Mouse (Mus musculus) MEL (cell line): ENCODE measurements at regions not wholly inside any gene's neighbourhood (a gene's known extent, or its start where the extent isn't known, plus 50 kb on each side); places are given as distances from the start of the nearest gene placed in this dataset.

Source experiments
- DNase-seq: peaks from one replicate; pipeline ENCODE4 v3.0.0; 2011; ENCODE audit warnings: low read depth, low spot score
- H3K27ac ChIP-seq: 2 replicates; pipeline ENCODE4 v1.5.1; 2012; ENCODE audit warnings: low read depth, mild to moderate bottlenecking, control low read depth, low read length, moderate library complexity; ENCODE audit not compliant: control insufficient read depth
- H3K27me3 ChIP-seq, 2 experiments: fragments of 150-350 bp in 1 of 2; sonication (generic) in 1 of 2; 2 replicates each; pipeline ENCODE4 v1.6.1; 2012; ENCODE audit warnings: low read length in 2 of 2, mild to moderate bottlenecking in 2 of 2, improper control_type of control experiment in 1 of 2, moderate library complexity in 1 of 2; ENCODE audit not compliant: insufficient read depth in 2 of 2, control insufficient read depth in 1 of 2
- H3K36me3 ChIP-seq, 2 experiments: 2 replicates each; pipeline ENCODE4 v1.6.1; 2012 to 2014; ENCODE audit warnings: low read length in 2 of 2, improper control_type of control experiment in 1 of 2, inconsistent platforms in 1 of 2, mild to moderate bottlenecking in 1 of 2; ENCODE audit not compliant: insufficient read depth in 2 of 2, control insufficient read depth in 1 of 2
- H3K4me1 ChIP-seq, 2 experiments: fragments of 150-350 bp in 1 of 2; sonication (generic) in 1 of 2; 2 replicates each; pipeline ENCODE4 v1.6.1; 2012; ENCODE audit warnings: low read length in 2 of 2, improper control_type of control experiment in 1 of 2, mild to moderate bottlenecking in 1 of 2; ENCODE audit not compliant: insufficient read depth in 2 of 2, control insufficient read depth in 1 of 2
- H3K4me3 ChIP-seq, 2 experiments: fragments of 150-350 bp in 1 of 2; sonication (generic) in 1 of 2; 2 replicates each; pipeline ENCODE4 v1.5.1; 2012; ENCODE audit warnings: low read depth in 2 of 2, low read length in 2 of 2, mild to moderate bottlenecking in 2 of 2, moderate library complexity in 2 of 2, control low read depth in 1 of 2, improper control_type of control experiment in 1 of 2; ENCODE audit not compliant: control insufficient read depth in 1 of 2, insufficient read depth in 1 of 2
- H3K79me2 ChIP-seq: 2 replicates; pipeline ENCODE4 v1.6.1; 2012; ENCODE audit warnings: mild to moderate bottlenecking, low read length, moderate library complexity; ENCODE audit not compliant: control insufficient read depth, poor library complexity, insufficient read depth
- H3K9ac ChIP-seq: 2 replicates; pipeline ENCODE4 v1.6.1; 2012; ENCODE audit warnings: low read depth, mild to moderate bottlenecking, control low read depth, low read length, moderate library complexity; ENCODE audit not compliant: control insufficient read depth, poor library complexity, severe bottlenecking
- H3K9me3 ChIP-seq: fragments of 150-350 bp; sonication (generic); replicated peaks from 2 replicates; pipeline ENCODE4 v1.6.1; 2012; ENCODE audit warnings: mild to moderate bottlenecking, low read length, improper control_type of control experiment, moderate library complexity; ENCODE audit not compliant: insufficient read depth
- E2F4 ChIP-seq: IDR thresholded peaks from 2 replicates; pipeline ENCODE4 v1.6.1; 2011; ENCODE audit warnings: low read depth, low read length, improper control_type of control experiment, borderline replicate concordance
- ETS1 ChIP-seq: IDR thresholded peaks from 2 replicates; pipeline ENCODE4 v1.6.1; 2012; ENCODE audit warnings: low read depth, mild to moderate bottlenecking, inconsistent platforms, low read length, improper control_type of control experiment, moderate library complexity
- HCFC1 ChIP-seq: IDR thresholded peaks from 2 replicates; pipeline ENCODE4 v1.6.1; 2012; ENCODE audit warnings: low read depth, mild to moderate bottlenecking, inconsistent platforms, low read length, improper control_type of control experiment, moderate library complexity
- MAFK ChIP-seq: IDR thresholded peaks from 2 replicates; pipeline ENCODE4 v1.6.1; 2011; ENCODE audit warnings: low read depth, mild to moderate bottlenecking, low read length, improper control_type of control experiment, borderline replicate concordance
- MAX ChIP-seq: IDR thresholded peaks from 2 replicates; pipeline ENCODE4 v1.6.1; 2011; ENCODE audit warnings: low read length, improper control_type of control experiment
- MEF2A ChIP-seq: IDR thresholded peaks from 2 replicates; pipeline ENCODE4 v1.6.1; 2014; ENCODE audit warnings: low read depth, mild to moderate bottlenecking, inconsistent platforms, low read length, improper control_type of control experiment; ENCODE audit not compliant: poor library complexity, insufficient replicate concordance, severe bottlenecking; ENCODE audit errors: extremely low read depth
- MYB ChIP-seq: IDR thresholded peaks from 2 replicates; pipeline ENCODE4 v1.6.1; 2011; ENCODE audit warnings: mild to moderate bottlenecking, low read depth, low read length, improper control_type of control experiment
- MYC ChIP-seq: IDR thresholded peaks from 2 replicates; pipeline ENCODE4 v1.6.1; 2011; ENCODE audit warnings: low read depth, mild to moderate bottlenecking, low read length, improper control_type of control experiment, moderate library complexity
- NRF1 ChIP-seq: IDR thresholded peaks from 2 replicates; pipeline ENCODE4 v1.6.1; 2014; ENCODE audit warnings: low read depth, mild to moderate bottlenecking, inconsistent platforms, low read length, improper control_type of control experiment, moderate library complexity; ENCODE audit not compliant: poor library complexity, insufficient read depth, severe bottlenecking
- POLR2AphosphoS2 ChIP-seq: IDR thresholded peaks from 2 replicates; pipeline ENCODE4 v1.6.1; 2011; ENCODE audit warnings: low read length, improper control_type of control experiment
- RAD21 ChIP-seq: IDR thresholded peaks from 2 replicates; pipeline ENCODE4 v1.6.1; 2011; ENCODE audit warnings: mild to moderate bottlenecking, low read depth, low read length, improper control_type of control experiment
- RCOR1 ChIP-seq: IDR thresholded peaks from 2 replicates; pipeline ENCODE4 v1.6.1; 2012; ENCODE audit warnings: low read depth, mild to moderate bottlenecking, inconsistent platforms, low read length, improper control_type of control experiment
- SMC3 ChIP-seq: IDR thresholded peaks from 2 replicates; pipeline ENCODE4 v1.6.1; 2011; ENCODE audit warnings: low read depth, low read length, improper control_type of control experiment
- TBP ChIP-seq: IDR thresholded peaks from 2 replicates; pipeline ENCODE4 v1.8.0; 2011; ENCODE audit warnings: low read depth, low read length, improper control_type of control experiment
- UBTF ChIP-seq: IDR thresholded peaks from 2 replicates; pipeline ENCODE4 v1.6.1; 2012; ENCODE audit warnings: low read depth, mild to moderate bottlenecking, inconsistent platforms, low read length, improper control_type of control experiment, moderate library complexity, borderline replicate concordance; ENCODE audit not compliant: insufficient read depth
- USF1 ChIP-seq: IDR thresholded peaks from 2 replicates; pipeline ENCODE4 v1.6.1; 2014; ENCODE audit warnings: low read depth, mild to moderate bottlenecking, inconsistent platforms, low read length, improper control_type of control experiment, moderate library complexity
- ZC3H11A ChIP-seq: IDR thresholded peaks from 2 replicates; pipeline ENCODE4 v1.6.1; 2012; ENCODE audit warnings: low read depth, mild to moderate bottlenecking, inconsistent platforms, low read length, improper control_type of control experiment
- ZKSCAN1 ChIP-seq: IDR thresholded peaks from 2 replicates; pipeline ENCODE4 v1.6.1; 2012; ENCODE audit warnings: low read depth, mild to moderate bottlenecking, inconsistent platforms, low read length, improper control_type of control experiment, moderate library complexity

GRCm38 (mm10) chr6:55579105-55579504 is 102.0 kb downstream of the Neurod6 start:
- Histone ChIP-seq H3K4me3 (no peak overlapping the region), H3K27me3 (no peaks in the 10 kb centered on the region), H3K27ac (no peak overlapping the region), H3K9me3 (no peaks in the 10 kb centered on the region), H3K4me1 (no peaks in the 10 kb centered on the region), H3K9ac (no peak overlapping the region), H3K79me2 (no peaks in the 10 kb centered on the region), H3K36me3 (no peaks in the 10 kb centered on the region)
- no peak for TF ChIP-seq NRF1
- TF ChIP-seq ZC3H11A: no peak
- no peak for DNase-seq

- no peak for DNase-seq
- Histone ChIP-seq H3K36me3 (no peaks in the 10 kb centered on the region), H3K4me3 (no peak overlapping the region), H3K79me2 (no peaks in the 10 kb centered on the region), H3K27me3 (no peaks in the 10 kb centered on the region), H3K9ac (no peak overlapping the region), H3K9me3 (no peaks in the 10 kb centered on the region), H3K27ac (no peak overlapping the region), H3K4me1 (no peaks in the 10 kb centered on the region)
- TF ChIP-seq ETS1 (no peak), HCFC1 (no peak), MYB (no peak), SMC3 (no peak), ZKSCAN1 (no peak), MYC (no peak), UBTF (no peak), TBP (no peak), MEF2A (no peak), RCOR1 (no peak), ZC3H11A (no peak), E2F4 (no peak), MAX (no peak), MAFK (no peak), RAD21 (no peak), POLR2AphosphoS2 (no peak), USF1 (no peak)
Measured at GRCm38 (mm10) chr6:55578051-55578450, 103.0 kb downstream of the Neurod6 start.
